Mouse (Mus musculus) heart, postnatal 0 days (tissue): ENCODE data around the gene Slc5a3.

Source experiments
- CTCF ChIP-seq: IDR thresholded peaks from 2 replicates; pipeline ENCODE4 v1.5.1; 2016; ENCODE audit warnings: antibody characterized with exemption, control low read depth, low read depth
- EP300 ChIP-seq: IDR thresholded peaks from 2 replicates; pipeline ENCODE4 v1.6.1; 2016; ENCODE audit warnings: antibody characterized with exemption, low read depth

GRCm38 (mm10) chr16:92102115-92102514 is 44.0 kb downstream of the Slc5a3 start:
- TF ChIP-seq CTCF (no peak), EP300 (no peak)
